Comparison of ENCODE assay signal across 20 mouse cellular contexts in the genomic region with DNA sequence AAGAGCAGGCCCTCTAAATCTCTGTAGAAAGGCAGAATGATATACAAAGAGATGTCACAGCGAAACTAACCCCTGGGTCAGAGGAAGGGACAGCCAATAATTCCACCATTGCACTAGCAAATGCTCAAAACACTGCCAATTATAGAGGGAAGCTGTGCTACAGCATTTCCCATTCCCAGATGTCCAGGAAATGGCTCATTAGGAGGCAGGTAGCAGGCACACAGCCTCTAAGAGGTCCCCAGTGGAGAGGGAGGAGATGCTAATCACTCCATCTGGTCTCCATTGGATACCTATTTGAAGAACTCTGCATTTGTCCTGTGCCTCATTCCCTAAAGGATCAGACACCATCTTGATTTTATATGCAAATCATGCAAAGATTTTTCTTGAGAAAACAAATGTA. TPM values are rescaled to one million over a fixed set of nuclear protein-coding genes. Genes with fewer than 3 reads are reported as not detected.
A peak's percentile ranks its signal among the peaks of the same experiment; 100 is the strongest.
DNase-seq lines count a peak whose midpoint lies in the region; ATAC-seq and TF ChIP-seq lines count a peak whose summit lies in the region.
"Had no signal": no experiment of that assay in that cellular context is flagged by ENCODE, and none has a peak within 500 bp of the region (broad histone marks: within the 10 kb centered on the region; RNA-seq: fewer than 3 reads in every experiment).

No protein-coding gene starts in this region.

- H3K27ac ChIP-seq in hindbrain, postnatal 0 days, result no peak overlapping the region
- no peak overlapping the region for H3K27ac ChIP-seq in midbrain, postnatal 0 days (ENCODE audit: low read depth, low read length)
- H3K27ac ChIP-seq in kidney, embryonic 15.5 days, result no peak overlapping the region
- H3K27ac ChIP-seq: heart, embryonic 10.5 days; lung, embryonic 15.5 days; stomach, postnatal 0 days had no signal

- no peak overlapping the region for H3K4me2 ChIP-seq in hindbrain, postnatal 0 days (ENCODE audit: low read depth, low read length)
- no peak overlapping the region for H3K4me2 ChIP-seq in midbrain, postnatal 0 days (ENCODE audit: low read depth, low read length, poor library complexity, severe bottlenecking)
- no peak overlapping the region for H3K4me2 ChIP-seq in kidney, embryonic 15.5 days
- H3K4me2 ChIP-seq: liver, embryonic 11.5 days; lung, embryonic 15.5 days had no signal

- H3K9me3 ChIP-seq in hindbrain, postnatal 0 days (ENCODE audit: low read length), result no peaks in the 10 kb centered on the region
- no peaks in the 10 kb centered on the region for H3K9me3 ChIP-seq in midbrain, postnatal 0 days (ENCODE audit: low read length)
- H3K9me3 ChIP-seq in kidney, embryonic 15.5 days (replicated peaks), result no peaks in the 10 kb centered on the region
- H3K9me3 ChIP-seq: heart, embryonic 10.5 days; lung, embryonic 15.5 days had no signal

- H3K4me1 ChIP-seq in hindbrain, postnatal 0 days (ENCODE audit: insufficient read depth, low read length), result no peaks in the 10 kb centered on the region
- H3K4me1 ChIP-seq in midbrain, postnatal 0 days (ENCODE audit: insufficient read depth, low read length), result no peaks in the 10 kb centered on the region
- no peaks in the 10 kb centered on the region for H3K4me1 ChIP-seq in kidney, embryonic 15.5 days
- H3K4me1 ChIP-seq: heart, embryonic 10.5 days; lung, embryonic 15.5 days had no signal

- H3K36me3 ChIP-seq in hindbrain, postnatal 0 days (ENCODE audit: insufficient read depth, low read length), result no peaks in the 10 kb centered on the region
- H3K36me3 ChIP-seq in midbrain, postnatal 0 days (ENCODE audit: insufficient read depth, low read length), result no peaks in the 10 kb centered on the region
- H3K36me3 ChIP-seq in kidney, embryonic 15.5 days, result no peaks in the 10 kb centered on the region
- H3K36me3 ChIP-seq: heart, embryonic 10.5 days; lung, embryonic 15.5 days had no signal

- 56% methylated on average over 1 of the region's 1 CpGs for WGBS in hindbrain, postnatal 0 days
- 70% methylated on average over 1 of the region's 1 CpGs for WGBS in midbrain, postnatal 0 days
- 42% methylated on average over 1 of the region's 1 CpGs for WGBS in kidney, embryonic 15.5 days

- H3K4me3 ChIP-seq in hindbrain, postnatal 0 days (ENCODE audit: low read length), result no peak overlapping the region
- no peak overlapping the region for H3K4me3 ChIP-seq in midbrain, postnatal 0 days (ENCODE audit: low read depth, low read length)
- H3K4me3 ChIP-seq in kidney, embryonic 15.5 days (replicated peaks), result no peak overlapping the region
- H3K4me3 ChIP-seq: heart, embryonic 10.5 days; lung, embryonic 15.5 days had no signal

- no peak overlapping the region for H3K9ac ChIP-seq in hindbrain, postnatal 0 days (replicated peaks; ENCODE audit: low read length)
- no peak overlapping the region for H3K9ac ChIP-seq in midbrain, postnatal 0 days (replicated peaks; ENCODE audit: low read length, poor library complexity, severe bottlenecking)
- H3K9ac ChIP-seq in kidney, embryonic 15.5 days, result no peak overlapping the region
- H3K9ac ChIP-seq: lung, embryonic 15.5 days had no signal

- TF ChIP-seq CTCF in hindbrain, postnatal 0 days (IDR thresholded peaks at IDR 0.05; ENCODE audit: low read depth), result no peak
- TF ChIP-seq CTCF in midbrain, postnatal 0 days (IDR thresholded peaks at IDR 0.05), result no peak

- peak; percentile 20 to 26 for DNase-seq in cerebellum, postnatal 10 days
- no peak for DNase-seq in cerebellum, adult 9-10 months
- DNase-seq in retina, postnatal 1 day, result peak; percentile 4
- DNase-seq in retina, embryonic 14.5 days (ENCODE audit: low spot score), result no peak
- peak; percentile 25 for DNase-seq in hindbrain, postnatal 0 days (ENCODE audit: low spot score)
- peak; percentile 6 for DNase-seq in midbrain, postnatal 0 days (ENCODE audit: low spot score)
- no peak for DNase-seq in heart, adult 9 months (ENCODE audit: low spot score in 2 of 2)
- DNase-seq: heart, postnatal 36 days; kidney, adult 9 months had no signal

- no peak for ATAC-seq in hindbrain, postnatal 0 days
- no peak for ATAC-seq in midbrain, postnatal 0 days (ENCODE audit: low FRiP score)
- ATAC-seq in kidney, embryonic 15.5 days (replicated peaks; ENCODE audit: low FRiP score), result no peak

- no peaks in the 10 kb centered on the region for H3K27me3 ChIP-seq in hindbrain, postnatal 0 days (ENCODE audit: insufficient read depth, low read length)
- H3K27me3 ChIP-seq in midbrain, postnatal 0 days (ENCODE audit: insufficient read depth, low read length), result no peaks in the 10 kb centered on the region
- no peaks in the 10 kb centered on the region for H3K27me3 ChIP-seq in kidney, embryonic 15.5 days
- H3K27me3 ChIP-seq: CH12.LX; lung, embryonic 15.5 days had no signal

RNA-seq across cellular contexts. Expression of a gene that starts 19.6 kb away (rescaled TPM):
- not detected in 2 replicates for total RNA-seq in hindbrain, postnatal 0 days (2014; rRNA removed)
- polyA plus RNA-seq in hindbrain, postnatal 0 days (2015; fragmentation: Nextera tagmentation; extraction: Ambion mirVana), result 0.11 TPM in 1 of 2 replicates, not detected in the other
- total RNA-seq in midbrain, postnatal 0 days (2014; rRNA removed), result not detected in 2 replicates
- 0.16 and 0.40 TPM in 2 replicates for polyA plus RNA-seq in midbrain, postnatal 0 days (2015; fragmentation: Nextera tagmentation; extraction: Ambion mirVana)
- polyA plus RNA-seq in kidney, embryonic 15.5 days (2015; fragmentation: Nextera tagmentation; extraction: Ambion mirVana), result not detected in 2 replicates
- total RNA-seq: CH12.LX; common myeloid progenitor, adult 5-6 weeks; gastrocnemius, adult 8-10 months; heart, postnatal 36 days; left cerebral cortex, postnatal 10 days; megakaryocyte, adult 5-6 weeks had no signal
- polyA plus RNA-seq: heart, embryonic 10.5 days; liver, embryonic 11.5 days; spleen, adult 2 months; stomach, postnatal 0 days had no signal

Comparison
In these comparisons a context has a peak if more than half of its experiments do, and no peak if none do; other contexts are left out.
1. DNase-seq: peak in cerebellum, postnatal 10 days (2 of 2), retina, postnatal 1 day (single experiment), hindbrain, postnatal 0 days (single experiment) and midbrain, postnatal 0 days (single experiment); none in cerebellum, adult 9-10 months (single experiment), retina, embryonic 14.5 days (single experiment) and heart, adult 9 months (0 of 2).